Mouse (Mus musculus) forebrain, postnatal 0 days (tissue): ENCODE measurements around the gene Rufy4. TPM values are rescaled to one million over a fixed set of nuclear protein-coding genes. Genes with fewer than 3 reads are reported as not detected.

Experiments
- ATAC-seq: fragments of 200-750 bp; cut with Nextera tagmentation; 2 replicates; pipeline ENCODE4 v1.8.0; 2017; ENCODE audit warnings: mild to moderate bottlenecking, moderate library complexity
- DNase-seq: peaks from one replicate; pipeline ENCODE4 v3.0.0-alpha.2; 2015
- H3K27ac ChIP-seq: fragments of 300-500 bp; sonication (generic); 2 replicates; pipeline ENCODE4 v1.5.1; 2014; ENCODE audit warnings: low read depth, mild to moderate bottlenecking, antibody characterized with exemption, low read length, moderate library complexity, mixed read lengths
- H3K27me3 ChIP-seq: fragments of 300-500 bp; sonication (generic); 2 replicates; pipeline ENCODE4 v1.6.1; 2014; ENCODE audit warnings: mild to moderate bottlenecking, low read length, mixed read lengths; ENCODE audit not compliant: insufficient read depth
- H3K36me3 ChIP-seq: fragments of 300-500 bp; sonication (generic); 2 replicates; pipeline ENCODE4 v1.6.1; 2014; ENCODE audit warnings: mild to moderate bottlenecking, moderate library complexity; ENCODE audit not compliant: insufficient read depth
- H3K4me1 ChIP-seq: fragments of 300-500 bp; sonication (generic); 2 replicates; pipeline ENCODE4 v1.6.1; 2014; ENCODE audit warnings: antibody characterized with exemption; ENCODE audit not compliant: insufficient read depth
- H3K4me2 ChIP-seq: fragments of 300-500 bp; sonication (generic); 2 replicates; pipeline ENCODE4 v1.6.1; 2014; ENCODE audit warnings: low read depth, mild to moderate bottlenecking, moderate library complexity
- H3K4me3 ChIP-seq: fragments of 300-500 bp; sonication (generic); 2 replicates; pipeline ENCODE4 v1.5.1; 2014; ENCODE audit warnings: low read depth, low read length, mixed read lengths
- H3K9ac ChIP-seq: fragments of 300-500 bp; sonication (generic); 2 replicates; pipeline ENCODE4 v1.6.1; 2014; ENCODE audit warnings: mild to moderate bottlenecking
- H3K9me3 ChIP-seq: fragments of 300-500 bp; sonication (generic); 2 replicates; pipeline ENCODE4 v1.6.1; 2016; ENCODE audit warnings: low read length
- CTCF ChIP-seq: sonication (generic); IDR thresholded peaks from 2 replicates; pipeline ENCODE4 v1.5.1; 2016; ENCODE audit warnings: antibody characterized with exemption, control low read depth, low read depth
- WGBS: fragments of 180-500 bp; shearing (Covaris S2); extraction: QIAGEN DNeasy Blood & Tissue Kit; methylation state at CpG from one replicate; pipeline ENCODE4 v1.1.7; 2014; 5-methylcytosine and 5-hydroxymethylcytosine counted together
- polyA plus RNA-seq: library from polyadenylated mRNA; unstranded; fragments of >200 nt; fragmentation: Nextera tagmentation; extraction: Ambion mirVana; gene quantifications from 2 replicates; pipeline ENCODE4 v1.2.1, GENCODE M21; 2015
- total RNA-seq: library from RNA; depleted of rRNA; stranded (reverse); fragments of >200 nt; gene quantifications from 2 replicates; pipeline ENCODE4 v1.2.3, GENCODE M21; 2014

Gene Rufy4
- total and polyA plus RNA-seq, 2 experiments from 2014 or later, result 0.13 TPM; not detected in 1

GRCm38 (mm10) chr1:74094497-74095270 lies 30.7 kb upstream of the Rufy4 start:
- H3K27me3 ChIP-seq, result no peaks in the 10 kb centered on the region
- no peaks in the 10 kb centered on the region for H3K36me3 ChIP-seq
- H3K4me1 ChIP-seq, result 0 out of 2 replicates have a peak, but pooled peaks cover 8% of the 10 kb centered on the region
- no peak overlapping the region for H3K27ac ChIP-seq
- WGBS, result 37% methylated on average over 7 of the region's 7 CpGs
- no peak overlapping the region for H3K4me2 ChIP-seq
- no peaks in the 10 kb centered on the region for H3K9me3 ChIP-seq
- ATAC-seq, result peak; percentile 19; the same call in 1 of the 2 replicates
- H3K4me3 ChIP-seq, result no peak overlapping the region
- H3K9ac ChIP-seq, result no peak overlapping the region
- peak; percentile 61 for DNase-seq
- no peak for TF ChIP-seq CTCF

GRCm38 (mm10) chr1:74095296-74095695 lies 30.0 kb upstream of the Rufy4 start:
- no peak overlapping the region for H3K27ac ChIP-seq
- no peaks in the 10 kb centered on the region for H3K27me3 ChIP-seq
- ATAC-seq (no peak), DNase-seq (no peak)
- no peak for TF ChIP-seq CTCF
- WGBS, result 65% methylated on average over 6 of the region's 6 CpGs
- H3K4me2 ChIP-seq, result no peak overlapping the region
- H3K4me3 ChIP-seq, result no peak overlapping the region
- H3K36me3 ChIP-seq, result no peaks in the 10 kb centered on the region
- 0 out of 2 replicates have a peak, but pooled peaks cover 8% of the 10 kb centered on the region for H3K4me1 ChIP-seq
- H3K9me3 ChIP-seq, result no peaks in the 10 kb centered on the region
- H3K9ac ChIP-seq, result no peak overlapping the region

- no peak overlapping the region for H3K4me2 ChIP-seq
- H3K4me3 ChIP-seq, result no peak overlapping the region
- no peak overlapping the region for H3K9ac ChIP-seq
- H3K9me3 ChIP-seq, result no peaks in the 10 kb centered on the region
- no peak for ATAC-seq
- no peak overlapping the region for H3K27ac ChIP-seq
- TF ChIP-seq CTCF, result no peak
- no peaks in the 10 kb centered on the region for H3K27me3 ChIP-seq
- DNase-seq, result no peak
- H3K36me3 ChIP-seq, result no peaks in the 10 kb centered on the region
- 0 out of 2 replicates have a peak, but pooled peaks cover 8% of the 10 kb centered on the region for H3K4me1 ChIP-seq
- WGBS, result 73% methylated on average over 3 of the region's 3 CpGs
Measured at GRCm38 (mm10) chr1:74095728-74096127, 29.6 kb upstream of the Rufy4 start.

GRCm38 (mm10) chr1:74098004-74099000 lies 27.0 kb upstream of the Rufy4 start:
- peak; percentile 56 for TF ChIP-seq CTCF
- Histone ChIP-seq H3K4me2 (peak overlapping the region; percentile 97), H3K36me3 (no peaks in the 10 kb centered on the region), H3K4me1 (0 out of 2 replicates have a peak, but pooled peaks cover 3% of the 10 kb centered on the region), H3K27ac (peak overlapping the region; percentile 66), H3K27me3 (no peaks in the 10 kb centered on the region), H3K9ac (peak overlapping the region; percentile 72), H3K4me3 (peak overlapping the region; percentile 56), H3K9me3 (no peaks in the 10 kb centered on the region)
- DNase-seq (peak; percentile 85), ATAC-seq (peak; percentile 87)
- WGBS, result under 1% methylated on average over 50 of the region's 58 CpGs

GRCm38 (mm10) chr1:74099001-74099435 lies 26.3 kb upstream of the Rufy4 start:
- peak overlapping the region; percentile 97 for H3K4me2 ChIP-seq
- peak overlapping the region; percentile 56 for H3K4me3 ChIP-seq
- peak overlapping the region; percentile 66; the same call in 1 of the 2 replicates for H3K27ac ChIP-seq
- TF ChIP-seq CTCF, result no peak
- H3K4me1 ChIP-seq, result 0 out of 2 replicates have a peak, but pooled peaks cover 3% of the 10 kb centered on the region
- WGBS, result under 1% methylated on average over 13 of the region's 14 CpGs
- H3K36me3 ChIP-seq, result no peaks in the 10 kb centered on the region
- H3K9ac ChIP-seq, result peak overlapping the region; percentile 72
- no peaks in the 10 kb centered on the region for H3K27me3 ChIP-seq
- H3K9me3 ChIP-seq, result no peaks in the 10 kb centered on the region
- DNase-seq, result peak; percentile 66
- ATAC-seq, result peak; percentile 27; the same call in 1 of the 2 replicates

GRCm38 (mm10) chr1:74103654-74104353 lies 21.5 kb upstream of the Rufy4 start:
- no peaks in the 10 kb centered on the region for H3K36me3 ChIP-seq
- WGBS, result 11% methylated on average over 6 of the region's 6 CpGs
- H3K9me3 ChIP-seq, result no peaks in the 10 kb centered on the region
- TF ChIP-seq CTCF, result no peak
- no peak overlapping the region for H3K4me3 ChIP-seq
- no peaks in the 10 kb centered on the region for H3K4me1 ChIP-seq
- peak; percentile 69 for DNase-seq
- H3K27me3 ChIP-seq, result no peaks in the 10 kb centered on the region
- H3K27ac ChIP-seq, result peak overlapping the region; percentile 40
- ATAC-seq, result peak; percentile 85
- H3K4me2 ChIP-seq, result no peak overlapping the region
- H3K9ac ChIP-seq, result 0 out of 2 replicates have a peak overlapping the region, but pooled peaks have one; percentile 0
